Mouse (Mus musculus) bone marrow macrophage, adult 2 months (primary cell): ENCODE results near the gene Fermt2.

Experiments used
- CTCF ChIP-seq: IDR thresholded peaks from 2 replicates; pipeline ENCODE4 v1.5.1; 2012; ENCODE audit warnings: low read depth, mild to moderate bottlenecking, low read length, moderate library complexity
- POLR2A ChIP-seq: IDR thresholded peaks from 2 replicates; pipeline ENCODE4 v1.6.1; 2012; ENCODE audit warnings: mild to moderate bottlenecking, low read depth, low read length, borderline replicate concordance

DNA sequence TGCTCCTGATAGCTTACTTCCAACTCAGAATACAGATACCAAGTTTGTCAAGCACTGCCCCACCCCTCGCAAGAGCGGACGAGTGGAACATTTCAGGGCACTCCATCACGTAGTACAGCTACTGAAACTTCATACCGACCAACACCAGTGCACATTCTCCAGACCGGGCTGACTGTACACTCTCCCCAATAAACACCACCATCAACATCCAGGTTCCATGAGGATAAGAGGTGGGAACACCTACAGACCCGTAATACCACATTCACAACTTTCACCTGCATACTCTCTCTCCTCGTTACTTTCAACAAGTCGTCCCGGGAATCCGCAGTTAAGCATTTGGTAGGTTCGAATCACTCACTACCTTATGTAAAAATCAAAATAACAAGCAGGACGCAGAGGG, 1.1 kb downstream of the Fermt2 start:
- no peak for TF ChIP-seq POLR2A
- no peak for TF ChIP-seq CTCF
